Mouse (Mus musculus) testis, adult 2 months (tissue): ENCODE results near the gene Il2ra. TPM values are rescaled to one million over a fixed set of nuclear protein-coding genes. Genes with fewer than 3 reads are reported as not detected.
"Not testable (repeated sequence)": the region's sequence is repeated elsewhere in the genome, so short reads cannot be mapped to it uniquely, and the experiment has no call there.

ENCODE experiments used
- H3K27ac ChIP-seq: fragments of 200-500 bp; 2 replicates; pipeline ENCODE4 v1.5.1; 2012; ENCODE audit warnings: low read depth, low read length; ENCODE audit not compliant: control insufficient read depth, insufficient read depth
- H3K27me3 ChIP-seq: fragments of 200-500 bp; 2 replicates; pipeline ENCODE4 v1.6.1; 2012; ENCODE audit warnings: mild to moderate bottlenecking, low read length, moderate library complexity; ENCODE audit not compliant: control insufficient read depth, insufficient read depth
- H3K36me3 ChIP-seq: fragments of 200-500 bp; 2 replicates; pipeline ENCODE4 v1.6.1; 2012; ENCODE audit warnings: mild to moderate bottlenecking, low read length; ENCODE audit not compliant: control insufficient read depth, insufficient read depth
- H3K4me1 ChIP-seq: fragments of 200-500 bp; 2 replicates; pipeline ENCODE4 v1.6.1; 2012; ENCODE audit warnings: low read length; ENCODE audit not compliant: control insufficient read depth, insufficient read depth
- H3K4me3 ChIP-seq: fragments of 200-500 bp; 2 replicates; pipeline ENCODE4 v1.5.1; 2012; ENCODE audit warnings: low read depth, mild to moderate bottlenecking, low read length, moderate library complexity, mixed read lengths; ENCODE audit not compliant: control insufficient read depth
- CTCF ChIP-seq: fragments of 200-500 bp; IDR thresholded peaks from 2 replicates; pipeline ENCODE4 v1.5.1; 2012; ENCODE audit warnings: low read depth, mild to moderate bottlenecking, inconsistent platforms, low read length, moderate library complexity; ENCODE audit not compliant: control insufficient read depth, insufficient read depth, insufficient replicate concordance
- POLR2A ChIP-seq: fragments of 200-500 bp; IDR thresholded peaks from 2 replicates; pipeline ENCODE4 v1.6.1; 2012; ENCODE audit warnings: low read depth, mild to moderate bottlenecking, inconsistent platforms, low read length, moderate library complexity; ENCODE audit not compliant: control insufficient read depth
- polyA plus RNA-seq: library from polyadenylated mRNA; depleted of rRNA; stranded (reverse); fragments of >200 nt; gene quantifications from 2 replicates; pipeline ENCODE4 v1.2.3, GENCODE M21; 2012

The Il2ra gene
- polyA plus RNA-seq, 1 experiment, result 0.06 TPM

DNA sequence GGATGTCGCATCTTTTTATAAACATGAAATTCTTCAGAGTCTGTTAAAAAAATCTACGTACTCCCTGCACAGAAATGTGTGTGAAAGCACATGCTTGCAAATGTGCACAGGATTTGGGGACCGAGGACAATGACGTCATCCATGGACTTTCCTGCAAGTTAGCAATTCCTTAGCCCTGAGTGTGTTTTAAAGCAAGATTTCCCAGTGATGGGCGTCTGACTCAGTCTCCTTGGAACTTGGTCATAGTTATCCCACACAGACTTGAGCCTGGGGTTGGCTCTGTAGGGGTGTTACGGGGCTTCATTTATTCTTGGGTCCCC lies 64.1 kb downstream of the Il2ra start:
- Histone ChIP-seq H3K27me3 (no peaks in the 10 kb centered on the region), H3K27ac (peak overlapping the region; percentile 57), H3K36me3 (no peaks in the 10 kb centered on the region), H3K4me1 (peaks cover 2% of the 10 kb centered on the region; the same call in 1 of the 2 replicates), H3K4me3 (peak overlapping the region; percentile 81; the same call in 1 of the 2 replicates)
- TF ChIP-seq CTCF, result no peak
- TF ChIP-seq POLR2A, result no peak

DNA sequence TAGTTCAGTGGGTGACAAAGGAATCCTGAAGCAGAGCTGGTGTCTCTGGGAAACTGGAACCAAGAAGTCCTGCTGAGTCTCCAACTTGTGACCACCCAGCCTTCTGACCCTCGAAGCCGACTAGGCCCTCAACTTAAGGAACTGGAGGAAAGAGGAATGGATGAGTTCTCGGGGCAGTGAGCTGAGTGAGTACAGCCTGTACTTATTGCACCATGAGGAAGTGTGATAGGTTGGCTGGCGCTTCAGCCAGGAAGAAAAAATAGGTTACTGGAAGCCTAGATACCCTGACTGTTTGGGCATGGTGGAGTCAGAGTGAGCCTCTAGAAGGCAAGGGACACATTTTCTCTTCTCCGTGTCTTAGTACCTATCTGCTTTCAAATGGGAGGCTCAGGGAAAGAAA lies 65.9 kb downstream of the Il2ra start:
- H3K36me3 ChIP-seq, result no peaks in the 10 kb centered on the region
- peaks cover 2% of the 10 kb centered on the region; the same call in 1 of the 2 replicates for H3K4me1 ChIP-seq
- H3K27me3 ChIP-seq, result no peaks in the 10 kb centered on the region
- no peak overlapping the region; the same call in 1 of the 2 replicates for H3K27ac ChIP-seq
- TF ChIP-seq POLR2A (no peak), CTCF (no peak)
- no peak overlapping the region for H3K4me3 ChIP-seq

GRCm38 (mm10) chr2:11710101-11710500 lies 67.5 kb downstream of the Il2ra start:
- H3K4me3 ChIP-seq, H3K4me1 ChIP-seq, H3K27me3 ChIP-seq, H3K27ac ChIP-seq, H3K36me3 ChIP-seq: not testable (repeated sequence)

DNA sequence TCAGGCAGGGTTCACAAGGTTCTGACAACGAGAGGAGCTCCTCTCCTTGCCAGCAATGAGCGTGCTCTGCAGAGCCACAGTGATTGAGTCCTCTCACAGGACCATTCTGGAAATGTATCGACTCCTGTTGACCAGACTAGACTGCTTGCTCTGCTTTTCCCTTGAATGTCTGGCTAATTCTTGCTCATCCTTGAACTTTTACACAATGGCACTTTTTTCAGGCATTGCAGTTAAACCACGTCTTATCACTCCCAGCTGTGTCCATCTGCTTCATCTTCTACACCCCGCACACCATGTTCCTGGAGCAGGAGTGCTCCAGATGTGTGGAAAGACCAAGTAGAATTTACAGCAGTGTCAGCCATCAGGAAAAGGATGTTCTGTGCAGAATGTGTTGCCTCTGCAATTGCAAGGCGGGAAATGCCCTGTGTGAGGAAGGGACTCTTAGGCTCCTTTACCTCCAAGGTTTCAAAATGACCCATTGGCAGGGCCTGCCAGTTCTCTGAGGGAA lies 69.9 kb downstream of the Il2ra start:
- no peak overlapping the region for H3K27ac ChIP-seq
- H3K4me3 ChIP-seq, result no peak overlapping the region
- H3K4me1 ChIP-seq, result no peaks in the 10 kb centered on the region
- no peaks in the 10 kb centered on the region for H3K36me3 ChIP-seq
- H3K27me3 ChIP-seq, result no peaks in the 10 kb centered on the region
- TF ChIP-seq CTCF, result no peak
- no peak for TF ChIP-seq POLR2A

- Histone ChIP-seq H3K4me1 (no peaks in the 10 kb centered on the region), H3K4me3 (no peak overlapping the region), H3K27ac (no peak overlapping the region), H3K36me3 (no peaks in the 10 kb centered on the region), H3K27me3 (no peaks in the 10 kb centered on the region)
- TF ChIP-seq CTCF, result no peak
- TF ChIP-seq POLR2A, result no peak
Measured at GRCm38 (mm10) chr2:11713021-11713420, 70.4 kb downstream of the Il2ra start.

DNA sequence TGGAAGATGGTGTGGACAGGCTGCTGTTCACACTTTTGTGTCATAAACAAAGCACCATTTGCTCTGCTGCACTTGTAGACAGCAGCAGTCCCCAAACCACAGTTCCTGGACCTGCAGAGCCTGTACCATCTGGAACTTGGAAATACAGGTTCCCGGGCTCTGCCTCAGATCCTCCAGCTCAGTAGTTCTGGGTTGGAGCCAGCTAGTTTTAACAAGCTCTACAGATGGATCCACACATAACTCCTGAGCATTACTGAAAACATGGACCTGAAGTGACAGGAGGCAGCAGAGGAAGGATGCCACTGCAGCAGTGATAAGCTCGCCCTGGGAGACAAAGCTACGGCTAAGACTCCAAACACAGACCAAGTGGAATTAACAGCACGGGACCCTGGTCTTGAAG lies 71.9 kb downstream of the Il2ra start:
- H3K4me3 ChIP-seq, result no peak overlapping the region
- H3K27me3 ChIP-seq, result no peaks in the 10 kb centered on the region
- H3K36me3 ChIP-seq, result no peaks in the 10 kb centered on the region
- H3K4me1 ChIP-seq, result no peaks in the 10 kb centered on the region
- H3K27ac ChIP-seq, result no peak overlapping the region
- TF ChIP-seq CTCF (no peak), POLR2A (no peak)

- no peak overlapping the region for H3K27ac ChIP-seq
- H3K27me3 ChIP-seq, result no peaks in the 10 kb centered on the region
- H3K4me3 ChIP-seq, result no peak overlapping the region
- H3K36me3 ChIP-seq, result no peaks in the 10 kb centered on the region
- TF ChIP-seq CTCF, result no peak
- no peak for TF ChIP-seq POLR2A
- no peaks in the 10 kb centered on the region for H3K4me1 ChIP-seq
Measured at GRCm38 (mm10) chr2:11718573-11718972, 76.0 kb downstream of the Il2ra start.

DNA sequence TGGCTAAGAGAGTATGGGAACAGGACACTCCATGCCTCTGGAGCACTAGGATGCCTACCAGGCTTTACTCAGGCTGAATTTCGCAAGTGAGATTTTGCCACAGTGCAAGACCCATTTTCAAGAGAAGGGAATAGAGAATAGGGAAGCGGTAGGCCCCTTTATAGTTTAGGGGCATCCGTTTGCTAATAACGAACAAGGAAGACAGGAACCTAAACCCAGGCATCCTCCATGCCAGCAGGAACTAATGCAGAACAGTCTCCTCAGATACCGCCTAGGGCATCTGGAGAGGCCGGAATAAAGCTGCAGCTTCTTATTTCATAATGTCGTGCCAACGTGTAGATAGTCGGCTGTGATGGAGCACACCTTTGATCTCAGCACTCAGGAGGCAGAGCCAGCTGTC lies 80.0 kb downstream of the Il2ra start:
- H3K4me1 ChIP-seq, result no peaks in the 10 kb centered on the region
- TF ChIP-seq CTCF (no peak), POLR2A (no peak)
- H3K36me3 ChIP-seq, result no peaks in the 10 kb centered on the region
- no peak overlapping the region for H3K27ac ChIP-seq
- H3K4me3 ChIP-seq, result no peak overlapping the region
- H3K27me3 ChIP-seq, result no peaks in the 10 kb centered on the region
